Mouse (Mus musculus) stomach, postnatal 0 days (tissue): ENCODE data around the gene Trim29. TPM values are rescaled to one million over a fixed set of nuclear protein-coding genes. Genes with fewer than 3 reads are reported as not detected.

Source experiments
- ATAC-seq: fragments of 200-750 bp; cut with Nextera tagmentation; 2 replicates; pipeline ENCODE4 v1.8.0; 2017; ENCODE audit not compliant: low FRiP score, low TSS enrichment
- DNase-seq: peaks from one replicate; pipeline ENCODE4 v3.0.0-alpha.2; 2016; ENCODE audit warnings: low spot score
- H3K27ac ChIP-seq: fragments of 300-500 bp; sonication (generic); replicated peaks from 2 replicates; pipeline ENCODE4 v1.5.1; 2014; ENCODE audit warnings: mild to moderate bottlenecking, control low read depth
- H3K27me3 ChIP-seq: fragments of 300-500 bp; sonication (generic); 2 replicates; pipeline ENCODE4 v1.6.1; 2014; ENCODE audit warnings: low read length; ENCODE audit not compliant: control insufficient read depth, insufficient read depth
- H3K36me3 ChIP-seq: fragments of 300-500 bp; sonication (generic); 2 replicates; pipeline ENCODE4 v1.6.1; 2014; ENCODE audit warnings: low read length, mixed read lengths; ENCODE audit not compliant: control insufficient read depth, insufficient read depth
- H3K4me1 ChIP-seq: fragments of 300-500 bp; sonication (generic); replicated peaks from 2 replicates; pipeline ENCODE4 v1.6.1; 2014; ENCODE audit warnings: antibody characterized with exemption; ENCODE audit not compliant: control insufficient read depth, insufficient read depth
- H3K4me2 ChIP-seq: fragments of 300-500 bp; sonication (generic); replicated peaks from 2 replicates; pipeline ENCODE4 v1.6.1; 2014; ENCODE audit warnings: low read depth, mild to moderate bottlenecking, control low read depth, moderate library complexity
- H3K4me3 ChIP-seq: fragments of 300-500 bp; sonication (generic); 2 replicates; pipeline ENCODE4 v1.5.1; 2014; ENCODE audit warnings: low read depth, low read length, control low read depth
- H3K9ac ChIP-seq: fragments of 300-500 bp; sonication (generic); 2 replicates; pipeline ENCODE4 v1.6.1; 2014; ENCODE audit warnings: mild to moderate bottlenecking, low read length, control low read depth, mixed read lengths
- H3K9me3 ChIP-seq: fragments of 300-500 bp; sonication (generic); 2 replicates; pipeline ENCODE4 v1.6.1; 2016; ENCODE audit warnings: low read length; ENCODE audit not compliant: control insufficient read depth
- CTCF ChIP-seq: IDR thresholded peaks from 2 replicates; pipeline ENCODE4 v1.5.1; 2016; ENCODE audit warnings: antibody characterized with exemption, low read depth, mild to moderate bottlenecking, moderate library complexity
- EP300 ChIP-seq: optimal IDR thresholded peaks from 2 replicates; pipeline ENCODE3; 2016; ENCODE audit warnings: antibody characterized with exemption
- WGBS: fragments of 180-500 bp; shearing (Covaris S2); extraction: QIAGEN DNeasy Blood & Tissue Kit; methylation state at CpG from one replicate; pipeline ENCODE4 v1.1.7; 2014; 5-methylcytosine and 5-hydroxymethylcytosine counted together
- polyA plus RNA-seq: library from polyadenylated mRNA; unstranded; fragments of >200 nt; fragmentation: Nextera tagmentation; extraction: Ambion mirVana; gene quantifications from 2 replicates; pipeline ENCODE4 v1.2.1, GENCODE M21; 2015

Trim29 gene
- polyA plus RNA-seq, 1 experiment from 2014 or later, result 71.2 TPM

DNA sequence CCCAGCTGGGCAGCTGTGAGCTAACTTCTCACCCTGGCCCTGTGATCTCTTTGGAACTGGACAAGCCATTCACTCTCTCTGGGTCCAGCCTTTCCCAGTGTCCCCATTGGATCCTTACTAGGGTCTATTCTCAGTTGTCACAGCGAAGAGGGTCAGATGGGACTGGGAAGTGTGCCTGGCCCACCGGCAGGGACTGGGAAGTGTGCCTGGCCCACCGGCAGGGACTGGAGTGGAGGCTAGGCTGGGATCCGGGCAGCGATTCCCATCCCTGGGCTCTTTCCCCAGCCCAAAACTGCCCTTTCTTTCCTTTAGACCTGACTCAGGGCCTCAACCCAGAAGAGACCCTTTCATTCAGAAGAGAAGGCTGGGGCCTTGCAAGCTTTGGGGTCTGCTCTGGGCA is 27.4 kb downstream of the Trim29 start:
- Histone ChIP-seq H3K4me3 (no peak overlapping the region), H3K9me3 (no peaks in the 10 kb centered on the region), H3K4me2 (no peak overlapping the region), H3K4me1 (no peaks in the 10 kb centered on the region), H3K27me3 (no peaks in the 10 kb centered on the region), H3K9ac (no peak overlapping the region), H3K27ac (no peak overlapping the region), H3K36me3 (no peaks in the 10 kb centered on the region)
- TF ChIP-seq CTCF (no peak), EP300 (no peak)
- 62% methylated on average over 5 of the region's 5 CpGs for WGBS
- DNase-seq, result no peak
- ATAC-seq, result no peak

DNA sequence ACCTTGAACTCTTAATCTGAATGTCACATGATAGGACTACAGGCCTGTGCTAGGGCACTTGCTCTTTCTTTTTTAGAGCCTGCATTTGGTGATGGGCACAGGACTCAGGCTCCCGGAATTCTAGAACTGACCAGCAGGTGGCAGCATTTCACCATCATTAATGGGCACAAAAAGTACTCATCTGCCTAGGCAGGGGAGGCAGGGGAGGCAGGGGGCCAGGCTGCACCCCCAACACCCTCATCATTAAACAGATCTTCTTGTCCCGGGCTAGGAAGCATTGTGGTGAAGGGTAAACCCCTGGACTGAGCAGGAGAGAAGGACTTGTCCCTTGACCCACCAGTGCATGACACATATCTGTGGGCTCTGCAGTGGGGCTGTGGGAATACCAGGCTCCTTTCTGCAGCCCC is 29.0 kb downstream of the Trim29 start:
- H3K4me2 ChIP-seq, result no peak overlapping the region
- H3K36me3 ChIP-seq, result no peaks in the 10 kb centered on the region
- H3K4me3 ChIP-seq, result no peak overlapping the region
- H3K9me3 ChIP-seq, result no peaks in the 10 kb centered on the region
- H3K9ac ChIP-seq, result no peak overlapping the region
- no peaks in the 10 kb centered on the region for H3K27me3 ChIP-seq
- no peaks in the 10 kb centered on the region for H3K4me1 ChIP-seq
- TF ChIP-seq CTCF (peak; percentile 87), EP300 (no peak)
- ATAC-seq (0 out of 2 replicates have a peak, but pooled peaks have one; percentile 31), DNase-seq (peak; percentile 73)
- WGBS, result 0% methylated on average over 2 of the region's 2 CpGs
- H3K27ac ChIP-seq, result no peak overlapping the region

GRCm38 (mm10) chr9:43350089-43350488 is 39.4 kb downstream of the Trim29 start:
- no peak overlapping the region for H3K4me3 ChIP-seq
- WGBS, result 39% methylated on average over 5 of the region's 5 CpGs
- no peak overlapping the region for H3K9ac ChIP-seq
- TF ChIP-seq EP300 (no peak), CTCF (no peak)
- H3K27me3 ChIP-seq, result no peaks in the 10 kb centered on the region; the same call in 1 of the 2 replicates
- no peaks in the 10 kb centered on the region for H3K9me3 ChIP-seq
- no peaks in the 10 kb centered on the region for H3K4me1 ChIP-seq
- DNase-seq, result no peak
- H3K4me2 ChIP-seq, result no peak overlapping the region
- no peak for ATAC-seq
- no peaks in the 10 kb centered on the region for H3K36me3 ChIP-seq
- H3K27ac ChIP-seq, result no peak overlapping the region

- H3K36me3 ChIP-seq, result no peaks in the 10 kb centered on the region
- H3K9ac ChIP-seq, result no peak overlapping the region
- ATAC-seq (no peak), DNase-seq (no peak)
- no peaks in the 10 kb centered on the region for H3K9me3 ChIP-seq
- TF ChIP-seq EP300, result no peak
- no peak for TF ChIP-seq CTCF
- no peak overlapping the region for H3K4me3 ChIP-seq
- no peaks in the 10 kb centered on the region for H3K4me1 ChIP-seq
- no peaks in the 10 kb centered on the region; the same call in 1 of the 2 replicates for H3K27me3 ChIP-seq
- H3K27ac ChIP-seq, result no peak overlapping the region
- 74% methylated on average over 13 of the region's 13 CpGs for WGBS
- H3K4me2 ChIP-seq, result no peak overlapping the region
These were observed 40.4 kb downstream of the Trim29 start for GRCm38 (mm10) chr9:43351015-43351414.

DNA sequence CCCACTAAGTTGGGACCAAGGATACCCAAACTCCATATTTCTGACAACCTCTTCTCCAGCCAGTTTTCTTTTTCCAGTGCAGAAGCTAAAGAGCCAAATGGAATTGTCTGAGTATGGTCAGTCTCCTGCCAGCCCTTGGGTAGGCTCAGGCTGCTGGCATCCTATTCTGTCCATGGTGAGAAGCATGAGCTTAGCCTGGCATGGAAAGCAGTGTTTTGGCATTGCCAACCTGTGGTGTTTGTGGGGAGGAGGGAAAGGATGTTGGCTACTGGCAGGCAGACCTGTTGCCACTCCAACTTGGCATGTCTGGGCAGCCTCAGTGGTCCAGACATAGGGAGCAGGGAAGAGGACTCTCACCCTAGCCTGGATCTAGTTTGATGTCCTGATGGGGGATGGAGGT is 46.4 kb downstream of the Trim29 start:
- no peak for ATAC-seq

DNA sequence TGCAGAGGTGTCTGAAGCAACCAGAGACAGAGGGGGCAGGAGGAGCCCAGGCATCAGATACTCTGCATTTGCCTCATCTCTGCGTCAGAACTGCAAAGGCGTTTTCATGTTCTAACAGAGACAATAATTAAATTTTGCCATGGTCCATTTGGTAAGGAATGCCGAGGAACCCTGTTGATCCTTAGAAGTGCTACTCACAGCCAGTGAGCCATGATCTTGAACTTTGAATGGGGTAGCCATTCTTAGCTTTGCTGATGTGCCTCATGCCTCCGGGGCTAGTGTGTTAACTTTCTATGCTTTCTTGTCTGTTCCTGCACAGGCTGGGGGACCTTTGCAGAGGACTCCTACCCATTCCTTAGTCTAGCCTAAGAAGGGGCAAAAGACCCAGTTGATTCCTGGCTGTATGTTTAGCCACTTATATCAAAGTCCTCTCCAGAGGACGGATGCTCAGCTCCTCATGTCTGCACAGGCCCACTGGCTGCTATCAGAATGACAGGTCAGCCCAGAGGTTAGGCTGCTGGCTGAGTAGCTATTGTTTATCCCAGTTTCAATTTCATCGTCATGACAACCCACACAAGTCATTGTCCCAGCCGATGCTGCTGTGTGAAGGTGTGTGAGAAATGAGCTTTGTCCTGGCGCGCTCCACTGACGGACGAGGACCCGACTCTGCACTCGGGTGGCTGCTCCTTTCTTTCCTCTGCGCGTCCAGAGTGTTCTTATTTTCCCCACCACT is 48.1 kb downstream of the Trim29 start:
- no peak overlapping the region for H3K9ac ChIP-seq
- TF ChIP-seq EP300 (no peak), CTCF (no peak)
- no peaks in the 10 kb centered on the region for H3K27me3 ChIP-seq
- no peak overlapping the region for H3K4me2 ChIP-seq
- ATAC-seq (no peak), DNase-seq (no peak)
- H3K36me3 ChIP-seq, result no peaks in the 10 kb centered on the region
- no peak overlapping the region for H3K4me3 ChIP-seq
- H3K27ac ChIP-seq, result no peak overlapping the region
- no peaks in the 10 kb centered on the region for H3K4me1 ChIP-seq
- WGBS, result 48% methylated on average over 15 of the region's 15 CpGs
- H3K9me3 ChIP-seq, result no peaks in the 10 kb centered on the region

More for the DNA sequence above, 46.4 kb downstream of the Trim29 start:
- no peak for TF ChIP-seq EP300
- no peak for TF ChIP-seq CTCF
- Histone ChIP-seq H3K27ac (no peak overlapping the region), H3K4me1 (no peaks in the 10 kb centered on the region), H3K27me3 (no peaks in the 10 kb centered on the region; the same call in 1 of the 2 replicates), H3K4me2 (no peak overlapping the region), H3K36me3 (no peaks in the 10 kb centered on the region), H3K9me3 (no peaks in the 10 kb centered on the region), H3K9ac (no peak overlapping the region), H3K4me3 (no peak overlapping the region)
- DNase-seq, result no peak
